Mouse (Mus musculus): ENCODE measurements around the gene Nipsnap3a.

DNA sequence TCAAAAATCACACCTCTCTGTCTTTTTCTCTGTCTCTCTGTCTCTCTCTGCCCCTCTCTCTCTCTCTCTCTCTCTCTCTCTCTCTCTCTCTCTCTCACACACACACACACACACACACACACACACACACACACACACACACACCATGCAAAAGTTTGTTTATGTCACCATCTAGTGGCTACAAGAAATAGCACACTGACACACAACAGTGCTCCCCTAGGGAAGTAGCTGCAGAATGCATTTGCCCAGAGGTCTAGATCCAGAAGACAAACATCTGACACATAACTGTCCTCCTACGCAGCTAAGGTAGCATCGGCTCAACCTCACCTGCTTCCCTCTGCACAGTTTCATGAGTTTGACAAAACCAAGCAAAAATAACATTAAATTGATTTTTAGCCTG, 3.9 kb upstream of the Nipsnap3a start:
- no peak for TF ChIP-seq POLR2A (IDR thresholded peaks at IDR 0.05; ENCODE audit: low read depth, low read length)
- no peak for TF ChIP-seq CTCF (IDR thresholded peaks at IDR 0.05; ENCODE audit: borderline replicate concordance, insufficient read depth, low read length)

Measured in embryonic fibroblast, embryonic 13.5 days (primary cell).